Mouse (Mus musculus): ENCODE results near the gene Hcn2.
A peak's percentile ranks its signal among the peaks of the same experiment; 100 is the strongest.
"Not testable (repeated sequence)": the region's sequence is repeated elsewhere in the genome, so short reads cannot be mapped to it uniquely, and the experiment has no call there.

Gene Hcn2

GRCm38 (mm10) chr10:79686691-79687090, 29.7 kb upstream of the Hcn2 start:
- no peak for DNase-seq (ENCODE audit: low read depth, low spot score)

GRCm38 (mm10) chr10:79687513-79687912, 28.9 kb upstream of the Hcn2 start:
- DNase-seq (ENCODE audit: low read depth, low spot score): no peak

- no peak for DNase-seq (ENCODE audit: low read depth, low spot score)
These were observed 27.7 kb upstream of the Hcn2 start, which contains the start of gene Gzmm for GRCm38 (mm10) chr10:79688720-79689119. TSS of gene Gzmm (plus strand) at chr10:79689020.

- DNase-seq (ENCODE audit: low read depth, low spot score): no peak
These were observed 27.3 kb upstream of the Hcn2 start for GRCm38 (mm10) chr10:79689178-79689577.

- DNase-seq (ENCODE audit: low read depth, low spot score): no peak
These were observed 24.4 kb upstream of the Hcn2 start for GRCm38 (mm10) chr10:79691986-79692548.

- DNase-seq (ENCODE audit: low read depth, low spot score): no peak
These were observed 22.7 kb upstream of the Hcn2 start for GRCm38 (mm10) chr10:79693580-79694378.

GRCm38 (mm10) chr10:79694379-79694655, 22.1 kb upstream of the Hcn2 start:
- no peak for DNase-seq (ENCODE audit: low read depth, low spot score)

GRCm38 (mm10) chr10:79695231-79696128, 21.0 kb upstream of the Hcn2 start:
- no peak for DNase-seq (ENCODE audit: low read depth, low spot score)

GRCm38 (mm10) chr10:79696129-79696651, 20.2 kb upstream of the Hcn2 start:
- no peak for DNase-seq (ENCODE audit: low read depth, low spot score)

- DNase-seq (ENCODE audit: low read depth, low spot score): no peak
These were observed 18.5 kb upstream of the Hcn2 start for GRCm38 (mm10) chr10:79697916-79698315.

GRCm38 (mm10) chr10:79698459-79698858, 18.0 kb upstream of the Hcn2 start:
- no peak for DNase-seq (ENCODE audit: low read depth, low spot score)

- DNase-seq (ENCODE audit: low read depth, low spot score): no peak
These were observed 15.8 kb upstream of the Hcn2 start for GRCm38 (mm10) chr10:79700676-79701075.

- no peak for DNase-seq (ENCODE audit: low read depth, low spot score)
These were observed 14.8 kb upstream of the Hcn2 start for GRCm38 (mm10) chr10:79701443-79702129.

- DNase-seq (ENCODE audit: low read depth, low spot score): not testable (repeated sequence)
These were observed 13.5 kb upstream of the Hcn2 start for GRCm38 (mm10) chr10:79702970-79703369.

GRCm38 (mm10) chr10:79703541-79703940, 12.9 kb upstream of the Hcn2 start:
- no peak for DNase-seq (ENCODE audit: low read depth, low spot score)

GRCm38 (mm10) chr10:79704065-79704969, 12.1 kb upstream of the Hcn2 start, which contains the start of gene Bsg:
TSS of gene Bsg (plus strand) at chr10:79704491.
- peak; percentile 100 for DNase-seq (ENCODE audit: low read depth, low spot score)

GRCm38 (mm10) chr10:79704970-79705360, 11.5 kb upstream of the Hcn2 start:
- no peak for DNase-seq (ENCODE audit: low read depth, low spot score)

GRCm38 (mm10) chr10:79705951-79706350, 10.5 kb upstream of the Hcn2 start:
- DNase-seq (ENCODE audit: low read depth, low spot score): no peak

GRCm38 (mm10) chr10:79706406-79707094, 9.9 kb upstream of the Hcn2 start:
- DNase-seq (ENCODE audit: low read depth, low spot score): no peak

GRCm38 (mm10) chr10:79707162-79707561, 9.3 kb upstream of the Hcn2 start:
- DNase-seq (ENCODE audit: low read depth, low spot score): no peak

Measured in embryo, embryonic 11.5 days (tissue).